10 mouse cellular contexts compared by ENCODE assay signal in genomic region chr16:63116456-63116855, GRCm38 (mm10).
DNase-seq lines count a peak whose midpoint lies in the region; ATAC-seq and TF ChIP-seq lines count a peak whose summit lies in the region.
"Had no signal": no experiment of that assay in that cellular context is flagged by ENCODE, and none has a peak within 500 bp of the region (broad histone marks: within the 10 kb centered on the region; RNA-seq: fewer than 3 reads in every experiment).

No protein-coding gene starts in this region.

- no peak overlapping the region for H3K4me2 ChIP-seq in midbrain, postnatal 0 days (ENCODE audit: low read depth, low read length, poor library complexity, severe bottlenecking)
- no peak overlapping the region for H3K4me2 ChIP-seq in midbrain, embryonic 13.5 days (replicated peaks)
- H3K4me2 ChIP-seq in intestine, embryonic 15.5 days (replicated peaks): no peak overlapping the region

- no peak overlapping the region for H3K9ac ChIP-seq in midbrain, postnatal 0 days (replicated peaks; ENCODE audit: low read length, poor library complexity, severe bottlenecking)
- H3K9ac ChIP-seq in midbrain, embryonic 13.5 days (replicated peaks): no peak overlapping the region
- H3K9ac ChIP-seq in intestine, embryonic 15.5 days: no peak overlapping the region

- no peak for DNase-seq in frontal cortex, postnatal 25 days (ENCODE audit: low spot score in 2 of 2)
- DNase-seq in midbrain, postnatal 0 days (ENCODE audit: low spot score): peak; percentile 15
- peak; percentile 19 to 64 for DNase-seq in left cerebral cortex, adult 9 months (ENCODE audit: low spot score in 2 of 2)
- DNase-seq in ovary, adult 18-20 months (ENCODE audit: low spot score): no peak
- no peak for DNase-seq in gastrocnemius, adult 2 months
- DNase-seq: midbrain, embryonic 14.5 days had no signal

- intact Hi-C loops in gastrocnemius, adult 2 months (cut with DNase I): no loop called here

- no peaks in the 10 kb centered on the region for H3K4me1 ChIP-seq in midbrain, postnatal 0 days (ENCODE audit: insufficient read depth, low read length)
- H3K4me1 ChIP-seq in midbrain, embryonic 13.5 days (replicated peaks): no peaks in the 10 kb centered on the region
- H3K4me1 ChIP-seq in intestine, embryonic 15.5 days (replicated peaks): no peaks in the 10 kb centered on the region

- no peak for TF ChIP-seq CTCF in midbrain, postnatal 0 days (IDR thresholded peaks at IDR 0.05)
- TF ChIP-seq CTCF in gastrocnemius, adult 2 months (IDR thresholded peaks at IDR 0.05): no peak

- no peak overlapping the region for H3K27ac ChIP-seq in midbrain, postnatal 0 days (ENCODE audit: low read depth, low read length)
- H3K27ac ChIP-seq in midbrain, embryonic 13.5 days: no peak overlapping the region
- no peak overlapping the region for H3K27ac ChIP-seq in intestine, embryonic 15.5 days
- no peak overlapping the region for H3K27ac ChIP-seq in gastrocnemius, adult 2 months
- H3K27ac ChIP-seq: heart, adult 2 months had no signal

- no peaks in the 10 kb centered on the region for H3K9me3 ChIP-seq in midbrain, postnatal 0 days (ENCODE audit: low read length)
- H3K9me3 ChIP-seq in midbrain, embryonic 13.5 days: no peaks in the 10 kb centered on the region
- no peaks in the 10 kb centered on the region for H3K9me3 ChIP-seq in intestine, embryonic 15.5 days

- no peaks in the 10 kb centered on the region for H3K27me3 ChIP-seq in midbrain, postnatal 0 days (ENCODE audit: insufficient read depth, low read length)
- no peaks in the 10 kb centered on the region for H3K27me3 ChIP-seq in midbrain, embryonic 13.5 days
- no peaks in the 10 kb centered on the region for H3K27me3 ChIP-seq in intestine, embryonic 15.5 days (replicated peaks)

- WGBS in midbrain, postnatal 0 days: 86% methylated on average over 2 of the region's 2 CpGs
- 82% methylated on average over 2 of the region's 2 CpGs for WGBS in midbrain, embryonic 13.5 days
- 80% methylated on average over 2 of the region's 2 CpGs for WGBS in intestine, embryonic 15.5 days

- ATAC-seq in frontal cortex, adult (ENCODE audit: low TSS enrichment): peak; percentile 84
- no peak for ATAC-seq in midbrain, postnatal 0 days (ENCODE audit: low FRiP score)
- ATAC-seq in midbrain, embryonic 13.5 days: no peak
- no peak for ATAC-seq in intestine, embryonic 15.5 days

- no peaks in the 10 kb centered on the region for H3K36me3 ChIP-seq in midbrain, postnatal 0 days (ENCODE audit: insufficient read depth, low read length)
- no peaks in the 10 kb centered on the region for H3K36me3 ChIP-seq in midbrain, embryonic 13.5 days
- no peaks in the 10 kb centered on the region for H3K36me3 ChIP-seq in intestine, embryonic 15.5 days

- H3K4me3 ChIP-seq in midbrain, postnatal 0 days (ENCODE audit: low read depth, low read length): no peak overlapping the region
- H3K4me3 ChIP-seq in midbrain, embryonic 13.5 days (replicated peaks): no peak overlapping the region
- no peak overlapping the region for H3K4me3 ChIP-seq in intestine, embryonic 15.5 days (replicated peaks)
- H3K4me3 ChIP-seq in gastrocnemius, adult 2 months: no peak overlapping the region
- H3K4me3 ChIP-seq: heart, adult 2 months had no signal

Comparison
In these comparisons a context has a peak if more than half of its experiments do, and no peak if none do; other contexts are left out.
1. DNase-seq: peak in midbrain, postnatal 0 days (single experiment) and left cerebral cortex, adult 9 months (2 of 2); none in frontal cortex, postnatal 25 days (0 of 2), ovary, adult 18-20 months (single experiment) and gastrocnemius, adult 2 months (single experiment).